Mouse (Mus musculus): ENCODE results near the gene Slc7a10.
A peak's percentile ranks its signal among the peaks of the same experiment; 100 is the strongest.

Gene Slc7a10

GRCm38 (mm10) chr7:35163600-35163999, 22.6 kb upstream of the Slc7a10 start:
- no peak for TF ChIP-seq GATA4 (IDR thresholded peaks at IDR 0.05; ENCODE audit: insufficient replicate concordance, low read length)

- no peak for TF ChIP-seq GATA4 (IDR thresholded peaks at IDR 0.05; ENCODE audit: insufficient replicate concordance, low read length)
Observed at GRCm38 (mm10) chr7:35164131-35164530, 22.1 kb upstream of the Slc7a10 start.

- TF ChIP-seq GATA4 (IDR thresholded peaks at IDR 0.05; ENCODE audit: insufficient replicate concordance, low read length), result no peak
Observed at GRCm38 (mm10) chr7:35166988-35167387, 19.2 kb upstream of the Slc7a10 start.

GRCm38 (mm10) chr7:35167925-35168324, 18.3 kb upstream of the Slc7a10 start:
- peak; percentile 90; the same call in 1 of the 2 replicates for TF ChIP-seq GATA4 (IDR thresholded peaks at IDR 0.05; ENCODE audit: insufficient replicate concordance, low read length)

GRCm38 (mm10) chr7:35169341-35169740, 16.8 kb upstream of the Slc7a10 start:
- no peak for TF ChIP-seq GATA4 (IDR thresholded peaks at IDR 0.05; ENCODE audit: insufficient replicate concordance, low read length)

GRCm38 (mm10) chr7:35171867-35172382, 14.3 kb upstream of the Slc7a10 start:
- TF ChIP-seq GATA4 (IDR thresholded peaks at IDR 0.05; ENCODE audit: insufficient replicate concordance, low read length), result no peak

- TF ChIP-seq GATA4 (IDR thresholded peaks at IDR 0.05; ENCODE audit: insufficient replicate concordance, low read length), result no peak
Observed at GRCm38 (mm10) chr7:35172519-35172918, 13.7 kb upstream of the Slc7a10 start.

- TF ChIP-seq GATA4 (IDR thresholded peaks at IDR 0.05; ENCODE audit: insufficient replicate concordance, low read length), result no peak
Observed at GRCm38 (mm10) chr7:35175533-35175932, 10.7 kb upstream of the Slc7a10 start.

- no peak for TF ChIP-seq GATA4 (IDR thresholded peaks at IDR 0.05; ENCODE audit: insufficient replicate concordance, low read length)
Observed at GRCm38 (mm10) chr7:35176412-35177381, 9.5 kb upstream of the Slc7a10 start.

- TF ChIP-seq GATA4 (IDR thresholded peaks at IDR 0.05; ENCODE audit: insufficient replicate concordance, low read length), result no peak
Observed at GRCm38 (mm10) chr7:35184833-35185724, 1.1 kb upstream of the Slc7a10 start.

GRCm38 (mm10) chr7:35189699-35190098, 3.5 kb downstream of the Slc7a10 start:
- no peak for TF ChIP-seq GATA4 (IDR thresholded peaks at IDR 0.05; ENCODE audit: insufficient replicate concordance, low read length)

GRCm38 (mm10) chr7:35191276-35191675, 5.1 kb downstream of the Slc7a10 start:
- TF ChIP-seq GATA4 (IDR thresholded peaks at IDR 0.05; ENCODE audit: insufficient replicate concordance, low read length), result no peak

- TF ChIP-seq GATA4 (IDR thresholded peaks at IDR 0.05; ENCODE audit: insufficient replicate concordance, low read length), result no peak
Observed at GRCm38 (mm10) chr7:35197022-35197421, 10.8 kb downstream of the Slc7a10 start.

- no peak for TF ChIP-seq GATA4 (IDR thresholded peaks at IDR 0.05; ENCODE audit: insufficient replicate concordance, low read length)
Observed at GRCm38 (mm10) chr7:35198981-35199754, 13.0 kb downstream of the Slc7a10 start.

GRCm38 (mm10) chr7:35199755-35200154, 13.6 kb downstream of the Slc7a10 start:
- no peak for TF ChIP-seq GATA4 (IDR thresholded peaks at IDR 0.05; ENCODE audit: insufficient replicate concordance, low read length)

All from liver, adult (tissue).